Mouse (Mus musculus): ENCODE measurements around the gene Wfdc17. TPM values are rescaled to one million over a fixed set of nuclear protein-coding genes. Genes with fewer than 3 reads are reported as not detected.

Wfdc17 gene
- polyA plus RNA-seq, 1 experiment from 2014 or later: 1.9 TPM

GRCm38 (mm10) chr11:83747376-83748265 lies 43.8 kb downstream of the Wfdc17 start:
- Histone ChIP-seq H3K27me3 (replicated peaks; ENCODE audit: control insufficient read depth, insufficient read depth, low read length) (no peaks in the 10 kb centered on the region), H3K36me3 (ENCODE audit: control insufficient read depth, insufficient read depth, low read length) (no peaks in the 10 kb centered on the region), H3K4me1 (ENCODE audit: control insufficient read depth, insufficient read depth, low read length) (no peaks in the 10 kb centered on the region), H3K27ac (ENCODE audit: low read length) (no peak overlapping the region), H3K9ac (ENCODE audit: low read depth, low read length) (no peak overlapping the region), H3K4me2 (ENCODE audit: low read depth, low read length) (no peak overlapping the region), H3K4me3 (ENCODE audit: low read length) (no peak overlapping the region), H3K9me3 (ENCODE audit: control insufficient read depth, low read length) (no peaks in the 10 kb centered on the region)
- 70% methylated on average over 6 of the region's 6 CpGs for WGBS
- no peak for ATAC-seq

DNA sequence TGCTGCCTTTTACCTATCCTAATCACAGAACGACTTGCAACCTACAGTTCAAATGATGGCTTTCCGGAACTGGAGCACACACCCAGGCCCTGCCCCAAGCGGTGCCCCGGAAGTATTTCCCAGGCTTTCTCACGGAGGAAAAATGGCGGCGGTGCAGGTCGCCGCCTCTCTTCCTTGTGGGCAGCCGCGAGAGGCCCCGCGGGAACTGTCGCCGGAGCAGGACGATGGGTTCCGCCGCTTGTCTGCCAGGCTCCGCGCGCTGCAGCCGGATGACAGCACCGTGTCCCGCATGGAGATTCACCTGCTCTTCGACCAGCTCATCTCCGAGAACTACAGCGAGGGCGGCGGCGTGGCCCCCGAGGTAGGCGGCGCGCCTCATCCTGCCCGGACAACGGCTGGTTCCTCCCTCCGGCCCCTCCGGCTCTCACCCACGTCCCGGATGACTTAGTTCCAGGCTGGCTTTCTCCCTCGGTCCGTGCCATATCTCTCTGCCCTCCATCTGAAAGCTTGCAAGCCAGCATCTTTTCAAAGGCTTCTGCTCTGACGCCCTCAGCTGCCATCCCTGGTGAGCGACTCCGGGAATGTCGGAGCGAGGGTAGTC lies 49.9 kb downstream of the Wfdc17 start, which contains the start of gene Heatr6:
Gene Heatr6 (plus strand): TSS at position 116 of the 601 bp plus-strand sequence.
- Histone ChIP-seq H3K36me3 (ENCODE audit: control insufficient read depth, insufficient read depth, low read length) (peaks cover 4% of the 10 kb centered on the region; the same call in 1 of the 2 replicates), H3K9me3 (ENCODE audit: control insufficient read depth, low read length) (no peaks in the 10 kb centered on the region), H3K27ac (ENCODE audit: low read length) (peak within 1 kb of the TSS; percentile 82), H3K4me1 (ENCODE audit: control insufficient read depth, insufficient read depth, low read length) (peaks cover 4% of the 10 kb centered on the region; the same call in 1 of the 2 replicates), H3K27me3 (replicated peaks; ENCODE audit: control insufficient read depth, insufficient read depth, low read length) (no peaks in the 10 kb centered on the region), H3K4me2 (ENCODE audit: low read depth, low read length) (peak within 1 kb of the TSS; percentile 52), H3K9ac (ENCODE audit: low read depth, low read length) (peak within 1 kb of the TSS; percentile 86), H3K4me3 (ENCODE audit: low read length) (peak within 1 kb of the TSS; percentile 88)
- ATAC-seq: peak; percentile 96
- WGBS: under 1% methylated on average over 45 of the region's 47 CpGs

DNA sequence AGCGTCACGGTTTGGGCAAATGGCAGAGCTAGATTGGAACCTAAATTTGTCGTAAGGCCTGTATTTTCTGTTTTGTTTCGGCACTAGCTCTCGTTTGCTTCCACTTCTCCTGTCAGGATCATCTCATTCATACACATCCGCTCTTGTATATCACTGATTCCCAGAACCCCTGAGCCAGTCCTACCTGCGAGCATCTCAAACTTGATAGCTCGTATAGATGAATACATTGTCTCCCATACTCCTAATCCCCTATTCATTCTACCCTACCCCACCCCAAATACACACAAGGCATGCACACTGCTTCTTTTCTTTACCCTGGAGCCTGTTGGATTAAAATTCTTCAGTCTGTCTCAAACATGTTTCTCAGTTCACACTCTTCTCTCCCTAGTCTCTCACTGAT lies 50.4 kb downstream of the Wfdc17 start:
- peak overlapping the region; percentile 82 for H3K27ac ChIP-seq (ENCODE audit: low read length)
- 4% methylated on average over 8 of the region's 8 CpGs for WGBS
- H3K9ac ChIP-seq (ENCODE audit: low read depth, low read length): peak overlapping the region; percentile 86
- H3K27me3 ChIP-seq (replicated peaks; ENCODE audit: control insufficient read depth, insufficient read depth, low read length): no peaks in the 10 kb centered on the region
- H3K4me2 ChIP-seq (ENCODE audit: low read depth, low read length): peak overlapping the region; percentile 52
- H3K9me3 ChIP-seq (ENCODE audit: control insufficient read depth, low read length): no peaks in the 10 kb centered on the region
- H3K4me3 ChIP-seq (ENCODE audit: low read length): peak overlapping the region; percentile 88
- no peak for ATAC-seq
- H3K36me3 ChIP-seq (ENCODE audit: control insufficient read depth, insufficient read depth, low read length): peaks cover 4% of the 10 kb centered on the region; the same call in 1 of the 2 replicates
- peaks cover 4% of the 10 kb centered on the region; the same call in 1 of the 2 replicates for H3K4me1 ChIP-seq (ENCODE audit: control insufficient read depth, insufficient read depth, low read length)

Other genes starting within 250 kb of the Wfdc17 start
- 1.3 and 2.0 TPM in 2 replicates for gene Mmp28, start 240.9 kb upstream of the Wfdc17 start, polyA plus RNA-seq (2015; fragmentation: Nextera tagmentation; extraction: Ambion mirVana)
- 8.3 and 10.0 TPM in 2 replicates for gene Taf15, start 230.9 kb upstream of the Wfdc17 start, polyA plus RNA-seq (2015; fragmentation: Nextera tagmentation; extraction: Ambion mirVana)
- gene Heatr9, start 181.8 kb upstream of the Wfdc17 start, polyA plus RNA-seq (2015; fragmentation: Nextera tagmentation; extraction: Ambion mirVana): not detected in 2 replicates
- 3.5 and 4.8 TPM in 2 replicates for gene Ccl5, start 173.5 kb upstream of the Wfdc17 start, polyA plus RNA-seq (2015; fragmentation: Nextera tagmentation; extraction: Ambion mirVana)
- 47.6 and 52.6 TPM in 2 replicates for gene Ccl9, start 125.4 kb upstream of the Wfdc17 start, polyA plus RNA-seq (2015; fragmentation: Nextera tagmentation; extraction: Ambion mirVana)
- 30.3 and 39.1 TPM in 2 replicates for gene Ccl6, start 110.9 kb upstream of the Wfdc17 start, polyA plus RNA-seq (2015; fragmentation: Nextera tagmentation; extraction: Ambion mirVana)
- gene Rpl9-ps1, start 58.4 kb upstream of the Wfdc17 start, polyA plus RNA-seq (2015; fragmentation: Nextera tagmentation; extraction: Ambion mirVana): not detected in 2 replicates
- gene Ccl3, start 54.6 kb upstream of the Wfdc17 start, polyA plus RNA-seq (2015; fragmentation: Nextera tagmentation; extraction: Ambion mirVana): 0.43 and 0.66 TPM in 2 replicates
- gene Ccl4, start 41.4 kb upstream of the Wfdc17 start, polyA plus RNA-seq (2015; fragmentation: Nextera tagmentation; extraction: Ambion mirVana): 0.37 and 0.64 TPM in 2 replicates
- gene Wfdc18, start 5.0 kb downstream of the Wfdc17 start, polyA plus RNA-seq (2015; fragmentation: Nextera tagmentation; extraction: Ambion mirVana): 0.38 TPM in 1 of 2 replicates, not detected in the other
- 0.37 and 0.60 TPM in 2 replicates for gene Wfdc21, start 42.9 kb downstream of the Wfdc17 start, polyA plus RNA-seq (2015; fragmentation: Nextera tagmentation; extraction: Ambion mirVana)
- 16.3 and 18.1 TPM in 2 replicates for gene Heatr6, start 49.7 kb downstream of the Wfdc17 start, polyA plus RNA-seq (2015; fragmentation: Nextera tagmentation; extraction: Ambion mirVana)
- gene Hnf1b, start 146.1 kb downstream of the Wfdc17 start, polyA plus RNA-seq (2015; fragmentation: Nextera tagmentation; extraction: Ambion mirVana): 9.0 and 9.8 TPM in 2 replicates
- 23.8 and 24.0 TPM in 2 replicates for gene Ddx52, start 238.1 kb downstream of the Wfdc17 start, polyA plus RNA-seq (2015; fragmentation: Nextera tagmentation; extraction: Ambion mirVana)

Measured in intestine, embryonic 16.5 days (tissue).